Mouse (Mus musculus) thymus, postnatal 4 days (tissue): ENCODE results near the gene Mob2.

Source experiments
- DNase-seq: peaks from one replicate; pipeline ENCODE4 v3.0.0; 2021

The Mob2 gene

GRCm38 (mm10) chr7:142020827-142021226, 40.0 kb downstream of the Mob2 start:
- DNase-seq = peak; percentile 31

GRCm38 (mm10) chr7:142019699-142020098, 41.2 kb downstream of the Mob2 start:
- DNase-seq = peak; percentile 34

GRCm38 (mm10) chr7:142016562-142016961, 44.3 kb downstream of the Mob2 start:
- DNase-seq = peak; percentile 74

GRCm38 (mm10) chr7:142001597-142002340, 59.1 kb downstream of the Mob2 start:
- no peak for DNase-seq

GRCm38 (mm10) chr7:142000661-142001060, 60.2 kb downstream of the Mob2 start:
- no peak for DNase-seq

- DNase-seq = no peak
Observed at GRCm38 (mm10) chr7:141994121-141994520, 66.7 kb downstream of the Mob2 start.

- DNase-seq = no peak
Observed at GRCm38 (mm10) chr7:141991183-141991582, 69.7 kb downstream of the Mob2 start.

GRCm38 (mm10) chr7:141988314-141988806, 72.5 kb downstream of the Mob2 start:
- no peak for DNase-seq

GRCm38 (mm10) chr7:141981237-141981636, 79.6 kb downstream of the Mob2 start:
- DNase-seq = no peak

GRCm38 (mm10) chr7:141979247-141979646, 81.6 kb downstream of the Mob2 start:
- DNase-seq = no peak

- no peak for DNase-seq
Observed at GRCm38 (mm10) chr7:141978003-141978402, 82.9 kb downstream of the Mob2 start.

- DNase-seq = peak; percentile 81
Observed at GRCm38 (mm10) chr7:141972831-141973619, 87.8 kb downstream of the Mob2 start.

- no peak for DNase-seq
Observed at GRCm38 (mm10) chr7:141966281-141966680, 94.6 kb downstream of the Mob2 start.

GRCm38 (mm10) chr7:141962521-141962920, 98.3 kb downstream of the Mob2 start:
- DNase-seq = no peak

GRCm38 (mm10) chr7:141961491-141961890, 99.4 kb downstream of the Mob2 start:
- DNase-seq = no peak

GRCm38 (mm10) chr7:141960926-141961325, 99.9 kb downstream of the Mob2 start:
- DNase-seq = no peak

GRCm38 (mm10) chr7:141959133-141959532, 101.7 kb downstream of the Mob2 start:
- peak; percentile 43 for DNase-seq
